Mouse (Mus musculus) heart, embryonic 16.5 days (tissue): ENCODE results near the gene E2f1. TPM values are rescaled to one million over a fixed set of nuclear protein-coding genes. Genes with fewer than 3 reads are reported as not detected.

ENCODE experiments used
- ATAC-seq: fragments of 200-750 bp; cut with Nextera tagmentation; replicated peaks from 2 replicates; pipeline ENCODE4 v1.8.0; 2017; ENCODE audit warnings: moderate number of reproducible peaks; ENCODE audit not compliant: insufficient read depth, low FRiP score; ENCODE audit errors: extremely low read depth
- H3K27ac ChIP-seq: fragments of 300-500 bp; sonication (generic); 2 replicates; pipeline ENCODE4 v1.5.1; 2014; ENCODE audit warnings: mild to moderate bottlenecking, low read length, control low read depth, moderate library complexity
- H3K27me3 ChIP-seq: fragments of 300-500 bp; sonication (generic); 2 replicates; pipeline ENCODE4 v1.6.1; 2014; ENCODE audit warnings: low read length, mixed read lengths; ENCODE audit not compliant: control insufficient read depth, insufficient read depth
- H3K36me3 ChIP-seq: fragments of 300-500 bp; sonication (generic); 2 replicates; pipeline ENCODE4 v1.6.1; 2014; ENCODE audit not compliant: control insufficient read depth, insufficient read depth
- H3K4me1 ChIP-seq: fragments of 300-500 bp; sonication (generic); 2 replicates; pipeline ENCODE4 v1.6.1; 2014; ENCODE audit warnings: low read length, mixed read lengths; ENCODE audit not compliant: control insufficient read depth, insufficient read depth
- H3K4me2 ChIP-seq: fragments of 300-500 bp; sonication (generic); 2 replicates; pipeline ENCODE4 v1.6.1; 2014; ENCODE audit warnings: low read depth, mild to moderate bottlenecking, control low read depth, low read length
- H3K4me3 ChIP-seq: fragments of 300-500 bp; sonication (generic); 2 replicates; pipeline ENCODE4 v1.5.1; 2014; ENCODE audit warnings: mild to moderate bottlenecking, control low read depth, low read length
- H3K9ac ChIP-seq: fragments of 300-500 bp; sonication (generic); 2 replicates; pipeline ENCODE4 v1.6.1; 2014; ENCODE audit warnings: low read length, control low read depth
- H3K9me3 ChIP-seq: fragments of 300-500 bp; sonication (generic); replicated peaks from 2 replicates; pipeline ENCODE4 v1.6.1; 2016; ENCODE audit warnings: low read length; ENCODE audit not compliant: control insufficient read depth
- whole genome bisulfite sequencing: fragments of 180-500 bp; shearing (Covaris S2); extraction: QIAGEN DNeasy Blood & Tissue Kit; methylation state at CpG from one replicate; pipeline ENCODE4 v1.1.7; 2014; 5-methylcytosine and 5-hydroxymethylcytosine counted together
- polyA plus RNA-seq: library from polyadenylated mRNA; unstranded; fragments of >200 nt; fragmentation: Nextera tagmentation; extraction: Ambion mirVana; gene quantifications from 2 replicates; pipeline ENCODE4 v1.2.1, GENCODE M21; 2015

E2f1 gene
- polyA plus RNA-seq, 1 experiment from 2014 or later = 18.9 TPM

GRCm38 (mm10) chr2:154549886-154550189, 19.9 kb downstream of the E2f1 start:
- no peaks in the 10 kb centered on the region for H3K9me3 ChIP-seq
- peak overlapping the region; percentile 77 for H3K4me2 ChIP-seq
- peak overlapping the region; percentile 47 for H3K4me3 ChIP-seq
- H3K4me1 ChIP-seq = peaks cover 24% of the 10 kb centered on the region
- H3K27me3 ChIP-seq = peaks cover 14% of the 10 kb centered on the region
- ATAC-seq = no peak
- H3K27ac ChIP-seq = no peak overlapping the region
- no peaks in the 10 kb centered on the region for H3K36me3 ChIP-seq
- H3K9ac ChIP-seq = no peak overlapping the region
- WGBS = 16% methylated on average over 20 of the region's 20 CpGs

GRCm38 (mm10) chr2:154549127-154549885, 20.4 kb downstream of the E2f1 start:
- H3K9ac ChIP-seq = peak overlapping the region; percentile 56
- H3K4me3 ChIP-seq = peak overlapping the region; percentile 47
- peaks cover 24% of the 10 kb centered on the region for H3K4me1 ChIP-seq
- H3K27me3 ChIP-seq = peaks cover 14% of the 10 kb centered on the region
- peak; percentile 50 for ATAC-seq
- no peak overlapping the region for H3K27ac ChIP-seq
- H3K36me3 ChIP-seq = no peaks in the 10 kb centered on the region
- H3K4me2 ChIP-seq = peak overlapping the region; percentile 77
- no peaks in the 10 kb centered on the region for H3K9me3 ChIP-seq
- WGBS = 5% methylated on average over 48 of the region's 48 CpGs

- Histone ChIP-seq H3K9me3 (no peaks in the 10 kb centered on the region), H3K27ac (no peak overlapping the region), H3K4me2 (peak overlapping the region; percentile 77), H3K4me3 (no peak overlapping the region), H3K27me3 (peaks cover 14% of the 10 kb centered on the region), H3K9ac (no peak overlapping the region), H3K36me3 (no peaks in the 10 kb centered on the region), H3K4me1 (peaks cover 25% of the 10 kb centered on the region)
- no peak for ATAC-seq
- WGBS = 62% methylated on average over 3 of the region's 3 CpGs
Measured at GRCm38 (mm10) chr2:154548688-154549087, 21.0 kb downstream of the E2f1 start.

- ATAC-seq = no peak
- Histone ChIP-seq H3K4me2 (no peak within 1 kb of the TSS), H3K27ac (no peak within 1 kb of the TSS), H3K9ac (no peak within 1 kb of the TSS), H3K4me1 (peaks cover 14% of the 10 kb centered on the region), H3K27me3 (peaks cover 14% of the 10 kb centered on the region), H3K4me3 (no peak within 1 kb of the TSS), H3K36me3 (no peaks in the 10 kb centered on the region), H3K9me3 (no peaks in the 10 kb centered on the region)
- WGBS = 93% methylated on average over 10 of the region's 10 CpGs
Measured at GRCm38 (mm10) chr2:154546711-154547110, 23.0 kb downstream of the E2f1 start, which contains the start of gene 1700003F12Rik. Gene 1700003F12Rik, plus strand, starts transcription at chr2:154547085.

- Histone ChIP-seq H3K9me3 (peaks cover 5% of the 10 kb centered on the region), H3K27ac (peak overlapping the region; percentile 9; the same call in 1 of the 2 replicates), H3K9ac (no peak overlapping the region), H3K4me2 (no peak overlapping the region), H3K4me1 (peaks cover 7% of the 10 kb centered on the region), H3K27me3 (no peaks in the 10 kb centered on the region), H3K4me3 (no peak overlapping the region), H3K36me3 (no peaks in the 10 kb centered on the region; the same call in 1 of the 2 replicates)
- ATAC-seq = no peak
- WGBS = 80% methylated on average over 9 of the region's 9 CpGs
Measured at GRCm38 (mm10) chr2:154543567-154544347, 25.9 kb downstream of the E2f1 start.

- H3K4me2 ChIP-seq = no peak overlapping the region
- peaks cover 5% of the 10 kb centered on the region for H3K9me3 ChIP-seq
- H3K27ac ChIP-seq = no peak overlapping the region
- no peak overlapping the region for H3K4me3 ChIP-seq
- no peak overlapping the region for H3K9ac ChIP-seq
- WGBS = 79% methylated on average over 2 of the region's 2 CpGs
- H3K36me3 ChIP-seq = no peaks in the 10 kb centered on the region; the same call in none of the 2 replicates
- no peak for ATAC-seq
- no peaks in the 10 kb centered on the region for H3K27me3 ChIP-seq
- peaks cover 12% of the 10 kb centered on the region for H3K4me1 ChIP-seq
Measured at GRCm38 (mm10) chr2:154541630-154542029, 28.1 kb downstream of the E2f1 start.

- no peaks in the 10 kb centered on the region for H3K27me3 ChIP-seq
- peaks cover 10% of the 10 kb centered on the region for H3K36me3 ChIP-seq
- peaks cover 16% of the 10 kb centered on the region for H3K4me1 ChIP-seq
- no peak overlapping the region for H3K4me3 ChIP-seq
- H3K27ac ChIP-seq = no peak overlapping the region
- H3K9ac ChIP-seq = no peak overlapping the region
- ATAC-seq = no peak
- peaks cover 5% of the 10 kb centered on the region for H3K9me3 ChIP-seq
- WGBS = 69% methylated on average over 3 of the region's 3 CpGs
- H3K4me2 ChIP-seq = no peak overlapping the region
Measured at GRCm38 (mm10) chr2:154539720-154540119, 30.0 kb downstream of the E2f1 start.

GRCm38 (mm10) chr2:154538710-154539109, 31.0 kb downstream of the E2f1 start:
- ATAC-seq = no peak
- 32% methylated on average over 3 of the region's 3 CpGs for WGBS
- peaks cover 13% of the 10 kb centered on the region for H3K36me3 ChIP-seq
- peaks cover 5% of the 10 kb centered on the region for H3K9me3 ChIP-seq
- H3K27ac ChIP-seq = no peak overlapping the region
- no peaks in the 10 kb centered on the region for H3K27me3 ChIP-seq
- peaks cover 16% of the 10 kb centered on the region for H3K4me1 ChIP-seq
- no peak overlapping the region for H3K9ac ChIP-seq
- H3K4me3 ChIP-seq = no peak overlapping the region
- no peak overlapping the region for H3K4me2 ChIP-seq

GRCm38 (mm10) chr2:154538310-154538709, 31.4 kb downstream of the E2f1 start:
- no peak overlapping the region for H3K9ac ChIP-seq

More at GRCm38 (mm10) chr2:154538310-154538709, 31.4 kb downstream of the E2f1 start:
- 44% methylated on average over 2 of the region's 2 CpGs for WGBS
- H3K4me3 ChIP-seq = no peak overlapping the region
- H3K36me3 ChIP-seq = peaks cover 15% of the 10 kb centered on the region
- H3K27me3 ChIP-seq = no peaks in the 10 kb centered on the region
- H3K9me3 ChIP-seq = peaks cover 5% of the 10 kb centered on the region
- no peak overlapping the region for H3K4me2 ChIP-seq
- peaks cover 16% of the 10 kb centered on the region for H3K4me1 ChIP-seq
- ATAC-seq = no peak
- no peak overlapping the region for H3K27ac ChIP-seq
